In genomic region chr7:41739891-41740290, GRCm38 (mm10) we compare ENCODE assay signal across 29 mouse cellular contexts.
DNase-seq lines count a peak whose midpoint lies in the region; ATAC-seq and TF ChIP-seq lines count a peak whose summit lies in the region.
"Had no signal": no experiment of that assay in that cellular context is flagged by ENCODE, and none has a peak within 500 bp of the region (broad histone marks: within the 10 kb centered on the region; RNA-seq: fewer than 3 reads in every experiment).

No protein-coding gene starts in this region.

- no peak for ATAC-seq in heart, embryonic 12.5 days (ENCODE audit: insufficient number of reproducible peaks, low FRiP score)
- ATAC-seq: forebrain, embryonic 14.5 days; inflammation-experienced regulatory T-cells, adult 6 months had no signal

- no peaks in the 10 kb centered on the region for H3K36me3 ChIP-seq in heart, embryonic 12.5 days
- no peaks in the 10 kb centered on the region for H3K36me3 ChIP-seq in E14TG2a.4 (ENCODE audit: insufficient read depth, low read length)
- no peaks in the 10 kb centered on the region for H3K36me3 ChIP-seq in embryonic facial prominence, embryonic 10.5 days (replicated peaks)
- H3K36me3 ChIP-seq: embryonic facial prominence, embryonic 12.5 days; hindbrain, embryonic 10.5 days; hindbrain, embryonic 15.5 days; kidney, embryonic 15.5 days; limb, embryonic 13.5 days; lung, embryonic 15.5 days; midbrain, embryonic 12.5 days; neural tube, embryonic 12.5 days had no signal

- TF ChIP-seq CTCF in E14TG2a.4 (conservative IDR thresholded peaks at IDR 0.05; ENCODE audit: low read length) = no peak

- peaks cover 7% of the 10 kb centered on the region for H3K9me3 ChIP-seq in heart, embryonic 12.5 days (replicated peaks)
- H3K9me3 ChIP-seq in E14TG2a.4 (ENCODE audit: low read length) = no peaks in the 10 kb centered on the region
- peaks cover 10% of the 10 kb centered on the region for H3K9me3 ChIP-seq in embryonic facial prominence, embryonic 10.5 days
- H3K9me3 ChIP-seq: lung, embryonic 15.5 days had no signal

- no peaks in the 10 kb centered on the region for H3K27me3 ChIP-seq in heart, embryonic 12.5 days (replicated peaks)
- no peaks in the 10 kb centered on the region for H3K27me3 ChIP-seq in E14TG2a.4 (ENCODE audit: insufficient read depth, low read length)
- no peaks in the 10 kb centered on the region for H3K27me3 ChIP-seq in embryonic facial prominence, embryonic 10.5 days (replicated peaks; ENCODE audit: low read depth, poor library complexity, severe bottlenecking)
- H3K27me3 ChIP-seq: CH12.LX; embryonic facial prominence, embryonic 12.5 days; hindbrain, embryonic 15.5 days; kidney, embryonic 15.5 days; limb, embryonic 13.5 days; lung, embryonic 15.5 days; midbrain, embryonic 12.5 days; neural tube, embryonic 12.5 days had no signal

- no peak overlapping the region for H3K27ac ChIP-seq in heart, embryonic 12.5 days (ENCODE audit: poor library complexity, severe bottlenecking)
- H3K27ac ChIP-seq in embryonic facial prominence, embryonic 10.5 days (replicated peaks) = no peak overlapping the region
- H3K27ac ChIP-seq: embryonic facial prominence, embryonic 12.5 days; gastrocnemius, adult 2 months; hindbrain, embryonic 10.5 days; hindbrain, embryonic 15.5 days; kidney, embryonic 15.5 days; limb, embryonic 13.5 days; lung, embryonic 15.5 days; midbrain, embryonic 12.5 days; neural tube, embryonic 12.5 days; stomach, postnatal 0 days had no signal

- WGBS in heart, embryonic 12.5 days = 16% methylated on average over 17 of the region's 17 CpGs
- 29% methylated on average over 17 of the region's 17 CpGs for WGBS in embryonic facial prominence, embryonic 10.5 days

- no peak for DNase-seq in heart, postnatal 25 days (ENCODE audit: low spot score)
- DNase-seq in ES-CJ7 (ENCODE audit: low read depth, low spot score) = peak; percentile 79
- DNase-seq in embryonic facial prominence, embryonic 10.5 days (ENCODE audit: low spot score) = peak; percentile 9
- no peak for DNase-seq in adrenal gland, adult 18-20 months (ENCODE audit: low spot score in 2 of 2)
- DNase-seq: adrenal gland, postnatal 14 days; cerebellum, adult 11-12 months; cerebellum, adult 9-11 months; gastrocnemius, adult 2 months; gastrocnemius, postnatal 36 days; heart, adult 18-20 months; kidney, adult 11 months; kidney, postnatal 25 days; right cerebral cortex, postnatal 4 days had no signal

- intact Hi-C loops in heart, postnatal 25 days (cut with DNase I) = no loop called here

- no peak overlapping the region for H3K9ac ChIP-seq in heart, embryonic 12.5 days
- H3K9ac ChIP-seq: embryonic facial prominence, embryonic 12.5 days; hindbrain, embryonic 15.5 days; kidney, embryonic 15.5 days; limb, embryonic 13.5 days; lung, embryonic 15.5 days; midbrain, embryonic 12.5 days; neural tube, embryonic 12.5 days had no signal

- no peaks in the 10 kb centered on the region for H3K4me1 ChIP-seq in heart, embryonic 12.5 days (replicated peaks)
- H3K4me1 ChIP-seq in E14TG2a.4 (replicated peaks; ENCODE audit: low read depth, low read length) = no peaks in the 10 kb centered on the region
- no peaks in the 10 kb centered on the region for H3K4me1 ChIP-seq in embryonic facial prominence, embryonic 10.5 days
- H3K4me1 ChIP-seq: embryonic facial prominence, embryonic 12.5 days; hindbrain, embryonic 10.5 days; hindbrain, embryonic 15.5 days; kidney, embryonic 15.5 days; limb, embryonic 13.5 days; lung, embryonic 15.5 days; midbrain, embryonic 12.5 days; neural tube, embryonic 12.5 days had no signal

- H3K4me2 ChIP-seq in heart, embryonic 12.5 days = peak overlapping the region; percentile 25
- H3K4me2 ChIP-seq: embryonic facial prominence, embryonic 12.5 days; hindbrain, embryonic 15.5 days; kidney, embryonic 15.5 days; limb, embryonic 13.5 days; liver, embryonic 11.5 days; lung, embryonic 15.5 days; midbrain, embryonic 12.5 days; neural tube, embryonic 12.5 days had no signal

- H3K4me3 ChIP-seq in heart, embryonic 12.5 days = no peak overlapping the region
- H3K4me3 ChIP-seq in E14TG2a.4 (replicated peaks; ENCODE audit: low read length) = peak overlapping the region; percentile 78
- H3K4me3 ChIP-seq in embryonic facial prominence, embryonic 10.5 days = no peak overlapping the region
- H3K4me3 ChIP-seq: embryonic facial prominence, embryonic 12.5 days; gastrocnemius, adult 2 months; hindbrain, embryonic 10.5 days; hindbrain, embryonic 15.5 days; kidney, embryonic 15.5 days; limb, embryonic 13.5 days; lung, embryonic 15.5 days; midbrain, embryonic 12.5 days; myocyte; neural tube, embryonic 12.5 days had no signal

Comparison
In these comparisons a context has a peak if more than half of its experiments do, and no peak if none do; other contexts are left out.
1. DNase-seq: peak in ES-CJ7 (single experiment) and embryonic facial prominence, embryonic 10.5 days (single experiment); none in heart, postnatal 25 days (single experiment) and adrenal gland, adult 18-20 months (0 of 2).